Mouse (Mus musculus) midbrain, postnatal 0 days (tissue): ENCODE measurements around the gene Gpam. TPM values are rescaled to one million over a fixed set of nuclear protein-coding genes. Genes with fewer than 3 reads are reported as not detected.

Experiments used
- ATAC-seq: fragments of 200-750 bp; cut with Nextera tagmentation; 2 replicates; pipeline ENCODE4 v1.8.0; 2017; ENCODE audit warnings: moderate number of reproducible peaks, mild to moderate bottlenecking, moderate TSS enrichment, moderate library complexity; ENCODE audit not compliant: low FRiP score
- DNase-seq: peaks from one replicate; pipeline ENCODE4 v3.0.0-alpha.2; 2015; ENCODE audit warnings: low spot score
- H3K27ac ChIP-seq: fragments of 300-500 bp; sonication (generic); 2 replicates; pipeline ENCODE4 v1.5.1; 2014; ENCODE audit warnings: low read depth, mild to moderate bottlenecking, low read length, mixed read lengths
- H3K27me3 ChIP-seq: fragments of 300-500 bp; sonication (generic); 2 replicates; pipeline ENCODE4 v1.6.1; 2014; ENCODE audit warnings: low read length, control low read depth, mixed read lengths; ENCODE audit not compliant: insufficient read depth
- H3K36me3 ChIP-seq: fragments of 300-500 bp; sonication (generic); 2 replicates; pipeline ENCODE4 v1.6.1; 2014; ENCODE audit warnings: low read length, control low read depth, mixed read lengths; ENCODE audit not compliant: insufficient read depth
- H3K4me1 ChIP-seq: fragments of 300-500 bp; sonication (generic); 2 replicates; pipeline ENCODE4 v1.6.1; 2014; ENCODE audit warnings: mild to moderate bottlenecking, control low read depth, antibody characterized with exemption, low read length, mixed read lengths; ENCODE audit not compliant: insufficient read depth
- H3K4me2 ChIP-seq: fragments of 300-500 bp; sonication (generic); 2 replicates; pipeline ENCODE4 v1.6.1; 2014; ENCODE audit warnings: low read depth, mild to moderate bottlenecking, low read length, mixed read lengths; ENCODE audit not compliant: poor library complexity, severe bottlenecking
- H3K4me3 ChIP-seq: fragments of 300-500 bp; sonication (generic); 2 replicates; pipeline ENCODE4 v1.5.1; 2014; ENCODE audit warnings: low read depth, mild to moderate bottlenecking, low read length, moderate library complexity
- H3K9ac ChIP-seq: fragments of 300-500 bp; sonication (generic); replicated peaks from 2 replicates; pipeline ENCODE4 v1.6.1; 2014; ENCODE audit warnings: mild to moderate bottlenecking, low read length, moderate library complexity, mixed read lengths; ENCODE audit not compliant: poor library complexity, severe bottlenecking
- H3K9me3 ChIP-seq: fragments of 300-500 bp; sonication (generic); 2 replicates; pipeline ENCODE4 v1.6.1; 2016; ENCODE audit warnings: low read length, control low read depth
- CTCF ChIP-seq: IDR thresholded peaks from 2 replicates; pipeline ENCODE4 v1.5.1; 2016; ENCODE audit warnings: antibody characterized with exemption, mild to moderate bottlenecking
- WGBS: fragments of 180-500 bp; shearing (Covaris S2); extraction: QIAGEN DNeasy Blood & Tissue Kit; methylation state at CpG from one replicate; pipeline ENCODE4 v1.1.7; 2014; 5-methylcytosine and 5-hydroxymethylcytosine counted together
- polyA plus RNA-seq: library from polyadenylated mRNA; unstranded; fragments of >200 nt; fragmentation: Nextera tagmentation; extraction: Ambion mirVana; gene quantifications from 2 replicates; pipeline ENCODE4 v1.2.1, GENCODE M21; 2015
- total RNA-seq: library from RNA; depleted of rRNA; stranded (reverse); fragments of >200 nt; gene quantifications from 2 replicates; pipeline ENCODE4 v1.2.3, GENCODE M21; 2014; rRNA removed

Gene Gpam
- total and polyA plus RNA-seq, 2 experiments from 2014 or later = 23.6 to 81.1 TPM

DNA sequence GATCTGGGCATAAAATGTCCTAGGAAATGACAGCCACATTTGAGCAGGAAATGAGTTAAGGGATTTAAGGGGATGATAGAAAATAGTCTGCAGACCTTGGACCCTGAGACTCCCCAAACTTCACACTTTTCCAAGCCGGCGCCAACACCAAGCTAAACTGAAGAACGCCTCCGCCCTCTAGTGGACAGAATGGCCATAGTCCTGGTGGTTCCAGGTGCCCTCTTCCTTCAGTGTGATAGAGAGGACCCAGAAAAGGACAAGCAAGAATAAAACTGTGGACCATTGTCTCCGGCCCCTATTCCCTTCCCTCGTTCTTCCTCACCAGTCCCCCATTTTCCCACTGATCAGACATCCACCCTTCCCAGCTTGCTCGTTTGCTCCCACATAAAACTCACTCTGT is 66.1 kb downstream of the Gpam start:
- H3K4me1 ChIP-seq = no peaks in the 10 kb centered on the region; the same call in 1 of the 2 replicates
- peak overlapping the region; percentile 62 for H3K4me2 ChIP-seq
- H3K9me3 ChIP-seq = no peaks in the 10 kb centered on the region
- TF ChIP-seq CTCF = peak; percentile 99
- H3K9ac ChIP-seq = no peak overlapping the region
- H3K36me3 ChIP-seq = no peaks in the 10 kb centered on the region
- no peak overlapping the region for H3K27ac ChIP-seq
- ATAC-seq = peak; percentile 39; the same call in 1 of the 2 replicates
- 4% methylated on average over 7 of the region's 7 CpGs for WGBS
- peak overlapping the region; percentile 34 for H3K4me3 ChIP-seq
- DNase-seq = peak; percentile 92
- no peaks in the 10 kb centered on the region for H3K27me3 ChIP-seq

DNA sequence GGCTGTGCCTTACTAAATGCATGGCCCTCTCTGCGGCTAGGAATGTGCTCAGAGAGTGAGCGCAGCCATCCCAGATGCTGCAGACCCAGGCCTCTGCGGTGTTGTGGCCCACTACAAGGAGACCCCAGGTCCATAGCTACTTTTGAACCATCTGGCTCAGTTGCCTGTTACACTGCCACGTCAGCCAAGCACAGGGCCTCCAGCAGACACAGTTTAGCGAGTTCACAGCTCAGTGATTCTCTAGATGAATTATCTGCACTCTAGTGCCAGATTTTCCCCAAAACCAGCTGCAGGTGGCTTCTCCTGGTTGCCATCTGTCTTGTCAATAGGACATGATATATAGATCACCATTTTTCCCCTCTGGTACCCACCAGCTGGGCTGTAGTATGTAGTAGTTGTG is 69.6 kb downstream of the Gpam start:
- DNase-seq (peak; percentile 66), ATAC-seq (no peak)
- H3K4me1 ChIP-seq = no peaks in the 10 kb centered on the region; the same call in 1 of the 2 replicates
- no peaks in the 10 kb centered on the region for H3K27me3 ChIP-seq
- no peak overlapping the region for H3K27ac ChIP-seq
- 84% methylated on average over 5 of the region's 5 CpGs for WGBS
- no peak overlapping the region for H3K4me2 ChIP-seq
- no peaks in the 10 kb centered on the region for H3K36me3 ChIP-seq
- TF ChIP-seq CTCF = no peak
- no peak overlapping the region for H3K9ac ChIP-seq
- H3K9me3 ChIP-seq = no peaks in the 10 kb centered on the region
- no peak overlapping the region for H3K4me3 ChIP-seq

DNA sequence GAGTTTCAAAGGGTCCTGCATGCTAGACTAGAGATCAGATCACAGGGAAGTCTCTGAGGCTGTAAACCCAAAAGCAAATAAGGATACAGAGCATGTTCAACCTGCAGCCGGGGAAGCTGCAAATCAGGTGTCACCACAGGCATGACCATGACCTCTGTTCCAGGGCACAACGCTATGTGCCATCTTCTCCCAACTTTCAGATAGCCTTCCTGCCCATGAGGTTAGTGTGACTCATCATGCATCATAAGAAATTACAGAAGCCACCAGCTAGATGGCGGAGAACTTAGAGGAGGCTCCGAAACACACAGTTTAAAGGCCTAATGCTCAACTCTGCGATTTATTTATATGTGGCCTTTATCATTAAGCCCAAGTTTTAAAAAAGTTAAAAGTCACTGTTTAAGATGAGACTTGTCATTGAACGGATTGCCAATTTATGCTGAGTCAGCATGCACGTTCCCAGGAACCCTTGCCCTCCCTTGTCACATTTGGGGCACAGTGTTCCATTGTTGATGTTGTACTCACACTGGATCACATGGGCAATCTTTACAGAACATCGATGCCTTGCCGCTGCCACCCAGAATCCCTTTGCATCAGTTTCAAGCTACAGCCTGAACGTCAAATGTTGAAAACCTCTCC is 71.3 kb downstream of the Gpam start:
- H3K4me3 ChIP-seq = no peak overlapping the region
- ATAC-seq (no peak), DNase-seq (no peak)
- H3K9me3 ChIP-seq = no peaks in the 10 kb centered on the region
- H3K27me3 ChIP-seq = no peaks in the 10 kb centered on the region
- no peaks in the 10 kb centered on the region for H3K36me3 ChIP-seq
- H3K9ac ChIP-seq = no peak overlapping the region
- H3K27ac ChIP-seq = no peak overlapping the region
- H3K4me2 ChIP-seq = no peak overlapping the region
- no peak for TF ChIP-seq CTCF
- 92% methylated on average over 10 of the region's 10 CpGs for WGBS
- no peaks in the 10 kb centered on the region; the same call in 1 of the 2 replicates for H3K4me1 ChIP-seq

DNA sequence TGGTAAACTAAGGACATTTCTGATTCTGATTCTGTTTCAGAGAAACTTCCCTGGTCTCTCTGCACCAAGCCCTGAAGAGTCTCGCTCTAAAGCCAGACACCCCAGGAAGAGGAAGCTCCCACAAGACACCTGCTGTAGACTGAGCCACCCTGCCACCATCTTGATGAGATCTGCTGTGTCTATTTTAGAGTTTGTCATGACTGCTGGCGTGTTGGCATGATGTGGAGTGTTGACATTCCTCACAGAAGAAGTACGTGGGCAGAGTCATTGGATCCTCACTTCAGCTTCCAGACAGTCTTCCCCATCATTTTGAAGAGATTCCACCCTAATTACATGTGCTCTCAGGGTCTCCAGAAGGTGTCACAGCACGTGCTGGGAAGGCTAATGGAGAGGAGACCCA is 73.9 kb downstream of the Gpam start:
- 71% methylated on average over 4 of the region's 4 CpGs for WGBS
- H3K4me3 ChIP-seq = no peak overlapping the region
- H3K27me3 ChIP-seq = no peaks in the 10 kb centered on the region
- no peak for TF ChIP-seq CTCF
- H3K36me3 ChIP-seq = no peaks in the 10 kb centered on the region
- H3K27ac ChIP-seq = no peak overlapping the region
- H3K9me3 ChIP-seq = no peaks in the 10 kb centered on the region
- ATAC-seq = no peak
- no peak for DNase-seq
- H3K9ac ChIP-seq = no peak overlapping the region
- H3K4me2 ChIP-seq = no peak overlapping the region
- H3K4me1 ChIP-seq = no peaks in the 10 kb centered on the region

DNA sequence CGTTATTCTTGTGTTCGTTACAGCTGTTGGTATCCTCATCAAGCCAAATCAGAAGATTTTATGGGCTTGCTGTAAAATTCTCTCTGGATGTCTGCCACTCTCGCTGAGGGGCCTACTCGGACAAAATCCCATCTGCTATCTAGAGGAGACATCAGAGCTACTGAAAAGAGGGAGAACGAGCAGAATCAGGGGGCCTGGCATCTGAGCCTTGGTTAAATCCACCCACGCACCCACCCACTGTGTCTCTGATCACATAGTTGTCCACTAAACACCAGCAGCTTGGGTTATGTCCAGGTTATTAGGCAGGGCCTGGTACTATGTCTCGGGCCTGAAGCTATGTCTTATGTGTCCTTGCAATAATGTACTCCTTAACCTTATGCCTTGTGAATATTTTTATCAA is 89.6 kb downstream of the Gpam start:
- Histone ChIP-seq H3K9me3 (no peaks in the 10 kb centered on the region), H3K4me2 (no peak overlapping the region), H3K4me1 (no peaks in the 10 kb centered on the region), H3K9ac (no peak overlapping the region), H3K27ac (no peak overlapping the region), H3K27me3 (no peaks in the 10 kb centered on the region), H3K36me3 (no peaks in the 10 kb centered on the region), H3K4me3 (no peak overlapping the region)
- no peak for TF ChIP-seq CTCF
- no peak for ATAC-seq
- WGBS = 76% methylated on average over 7 of the region's 7 CpGs
- DNase-seq = no peak

DNA sequence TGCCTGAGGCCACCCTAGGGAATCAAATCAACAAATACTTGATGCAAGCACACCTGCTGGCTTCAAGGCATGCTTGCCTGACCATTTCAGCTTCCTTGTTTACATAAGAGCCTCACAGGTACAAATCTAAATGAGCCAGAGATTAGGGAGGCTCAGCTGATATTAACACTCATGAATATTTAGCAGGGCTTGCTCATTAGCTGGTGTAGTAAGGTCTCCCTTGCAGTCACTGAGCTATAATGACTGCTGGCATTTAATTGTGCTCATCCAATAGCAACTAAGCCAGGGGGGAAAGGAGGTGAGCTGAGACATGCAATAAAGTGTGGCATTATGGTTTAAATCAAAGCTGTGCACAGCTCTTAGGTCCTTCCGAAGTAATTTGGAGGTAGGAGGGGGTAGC is 108.2 kb downstream of the Gpam start:
- 24% methylated on average over 1 of the region's 1 CpGs for WGBS
- no peaks in the 10 kb centered on the region for H3K36me3 ChIP-seq
- DNase-seq = peak; percentile 42
- no peaks in the 10 kb centered on the region for H3K27me3 ChIP-seq
- TF ChIP-seq CTCF = no peak
- no peak overlapping the region for H3K27ac ChIP-seq
- no peak for ATAC-seq
- no peak overlapping the region for H3K4me2 ChIP-seq
- H3K9ac ChIP-seq = no peak overlapping the region
- H3K4me1 ChIP-seq = peaks cover 7% of the 10 kb centered on the region; the same call in 1 of the 2 replicates
- H3K4me3 ChIP-seq = no peak overlapping the region
- H3K9me3 ChIP-seq = 0 out of 2 replicates have a peak, but pooled peaks cover under 1% of the 10 kb centered on the region

Other genes starting within 250 kb of the Gpam start
- 0.09 TPM in 1 of 2 replicates, not detected in the other for gene Tectb, start 53.5 kb upstream of the Gpam start, total RNA-seq
- 0.16 and 0.34 TPM in 2 replicates for gene Tectb, start 53.5 kb upstream of the Gpam start, polyA plus RNA-seq
- not detected in 2 replicates for gene Gucy2g, start 114.0 kb upstream of the Gpam start, total RNA-seq
- not detected in 2 replicates for gene Gucy2g, start 114.0 kb upstream of the Gpam start, polyA plus RNA-seq
- gene Acsl5, start 124.7 kb upstream of the Gpam start, total RNA-seq = 15.1 and 18.0 TPM in 2 replicates
- 12.7 and 13.9 TPM in 2 replicates for gene Acsl5, start 124.7 kb upstream of the Gpam start, polyA plus RNA-seq
- 41.4 and 42.6 TPM in 2 replicates for gene Zdhhc6, start 188.8 kb upstream of the Gpam start, total RNA-seq
- 48.1 and 49.7 TPM in 2 replicates for gene Zdhhc6, start 188.8 kb upstream of the Gpam start, polyA plus RNA-seq
- gene Vti1a, start 189.1 kb upstream of the Gpam start, total RNA-seq = 43.2 and 52.1 TPM in 2 replicates
- 33.8 and 34.2 TPM in 2 replicates for gene Vti1a, start 189.1 kb upstream of the Gpam start, polyA plus RNA-seq